Mouse (Mus musculus): ENCODE measurements at regions not wholly inside any gene's neighbourhood (a gene's known extent, or its start where the extent isn't known, plus 50 kb on each side); places are given as distances from the start of the nearest gene placed in this dataset.

- whole genome bisulfite sequencing (ENCODE audit: insufficient replicate concordance): 31% methylated on average over 9 of the region's 9 CpGs
- peaks cover 10% of the 10 kb centered on the region for H3K4me1 ChIP-seq (ENCODE audit: control insufficient read depth, low read depth, low read length)
- H3K27me3 ChIP-seq (ENCODE audit: control insufficient read depth, insufficient read depth, low read depth, low read length): no peaks in the 10 kb centered on the region
- ATAC-seq (ENCODE audit: low read depth): no peak
- no peak overlapping the region for H3K4me3 ChIP-seq (ENCODE audit: low read depth, low read length)
- no peak overlapping the region for H3K9ac ChIP-seq (ENCODE audit: low read depth, low read length)
- H3K9me3 ChIP-seq (replicated peaks; ENCODE audit: control insufficient read depth, low read length): no peaks in the 10 kb centered on the region
- no peak overlapping the region for H3K27ac ChIP-seq (ENCODE audit: low read length)
- H3K36me3 ChIP-seq (ENCODE audit: control insufficient read depth, insufficient read depth): no peaks in the 10 kb centered on the region
- no peak overlapping the region for H3K4me2 ChIP-seq (ENCODE audit: low read depth, low read length)
These were observed 94.5 kb downstream of the Cpn2 start for GRCm38 (mm10) chr16:30172798-30173202.

GRCm38 (mm10) chr16:30173953-30174874 lies 93.1 kb downstream of the Cpn2 start:
- Histone ChIP-seq H3K36me3 (ENCODE audit: control insufficient read depth, insufficient read depth) (no peaks in the 10 kb centered on the region), H3K9ac (ENCODE audit: low read depth, low read length) (no peak overlapping the region), H3K9me3 (replicated peaks; ENCODE audit: control insufficient read depth, low read length) (no peaks in the 10 kb centered on the region), H3K4me2 (ENCODE audit: low read depth, low read length) (no peak overlapping the region), H3K27ac (ENCODE audit: low read length) (no peak overlapping the region), H3K27me3 (ENCODE audit: control insufficient read depth, insufficient read depth, low read depth, low read length) (no peaks in the 10 kb centered on the region), H3K4me3 (ENCODE audit: low read depth, low read length) (no peak overlapping the region), H3K4me1 (ENCODE audit: control insufficient read depth, low read depth, low read length) (peaks cover 13% of the 10 kb centered on the region)
- 41% methylated on average over 8 of the region's 8 CpGs for WGBS (ENCODE audit: insufficient replicate concordance)
- ATAC-seq (ENCODE audit: low read depth): no peak

GRCm38 (mm10) chr16:30176306-30176705 lies 91.0 kb downstream of the Cpn2 start:
- Histone ChIP-seq H3K4me2 (ENCODE audit: low read depth, low read length) (no peak overlapping the region), H3K27me3 (ENCODE audit: control insufficient read depth, insufficient read depth, low read depth, low read length) (no peaks in the 10 kb centered on the region), H3K4me3 (ENCODE audit: low read depth, low read length) (no peak overlapping the region), H3K27ac (ENCODE audit: low read length) (no peak overlapping the region), H3K36me3 (ENCODE audit: control insufficient read depth, insufficient read depth) (no peaks in the 10 kb centered on the region), H3K4me1 (ENCODE audit: control insufficient read depth, low read depth, low read length) (peaks cover 17% of the 10 kb centered on the region), H3K9me3 (replicated peaks; ENCODE audit: control insufficient read depth, low read length) (no peaks in the 10 kb centered on the region), H3K9ac (ENCODE audit: low read depth, low read length) (no peak overlapping the region)
- ATAC-seq (ENCODE audit: low read depth): no peak
- 61% methylated on average over 4 of the region's 5 CpGs for WGBS (ENCODE audit: insufficient replicate concordance)

DNA sequence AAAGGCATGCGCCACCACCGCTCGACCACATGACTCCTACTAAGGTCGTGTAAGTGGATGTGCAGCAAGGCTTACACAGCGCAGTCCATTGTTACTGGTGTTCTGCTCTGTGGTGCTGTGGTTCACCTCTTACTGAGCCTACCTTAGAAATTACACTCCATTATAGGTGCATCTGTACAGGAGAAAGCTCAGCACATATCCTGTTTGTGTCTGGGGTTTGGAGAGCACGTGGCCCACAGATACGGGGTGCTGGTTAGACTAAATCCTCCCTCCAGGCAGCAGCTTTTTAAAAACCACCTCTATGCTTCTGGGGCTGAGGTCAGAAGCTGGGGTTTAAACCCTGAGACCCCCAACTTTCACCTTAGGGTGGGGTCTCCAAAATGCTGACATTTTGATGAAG lies 89.5 kb downstream of the Cpn2 start:
- WGBS (ENCODE audit: insufficient replicate concordance): 68% methylated on average over 7 of the region's 7 CpGs
- no peaks in the 10 kb centered on the region for H3K27me3 ChIP-seq (ENCODE audit: control insufficient read depth, insufficient read depth, low read depth, low read length)
- no peak overlapping the region for H3K4me3 ChIP-seq (ENCODE audit: low read depth, low read length)
- no peaks in the 10 kb centered on the region for H3K36me3 ChIP-seq (ENCODE audit: control insufficient read depth, insufficient read depth)
- H3K27ac ChIP-seq (ENCODE audit: low read length): no peak overlapping the region
- H3K4me1 ChIP-seq (ENCODE audit: control insufficient read depth, low read depth, low read length): peaks cover 17% of the 10 kb centered on the region
- no peak overlapping the region for H3K9ac ChIP-seq (ENCODE audit: low read depth, low read length)
- no peak overlapping the region for H3K4me2 ChIP-seq (ENCODE audit: low read depth, low read length)
- H3K9me3 ChIP-seq (replicated peaks; ENCODE audit: control insufficient read depth, low read length): no peaks in the 10 kb centered on the region
- ATAC-seq (ENCODE audit: low read depth): no peak

DNA sequence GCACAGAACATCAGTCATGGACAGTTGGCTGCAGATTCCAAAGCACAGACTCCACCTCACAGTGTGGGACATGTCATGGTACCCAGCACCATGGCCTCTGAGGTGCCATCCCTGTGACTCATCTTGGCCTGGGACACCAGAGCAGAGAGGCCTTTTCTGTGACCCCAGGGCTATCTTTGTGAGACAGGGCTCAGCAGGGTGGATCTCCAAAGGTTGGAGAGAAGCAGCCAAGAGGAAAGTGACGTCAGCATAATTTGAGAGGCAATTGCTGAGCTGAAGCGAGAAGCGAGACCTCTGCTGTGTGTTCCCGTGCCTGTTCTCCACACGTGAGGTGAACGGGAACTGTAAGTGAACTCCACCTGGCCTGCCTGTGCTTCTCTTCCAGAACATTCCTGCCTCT lies 88.7 kb downstream of the Cpn2 start:
- Histone ChIP-seq H3K9ac (ENCODE audit: low read depth, low read length) (no peak overlapping the region), H3K27me3 (ENCODE audit: control insufficient read depth, insufficient read depth, low read depth, low read length) (no peaks in the 10 kb centered on the region), H3K27ac (ENCODE audit: low read length) (no peak overlapping the region), H3K4me1 (ENCODE audit: control insufficient read depth, low read depth, low read length) (peaks cover 17% of the 10 kb centered on the region), H3K9me3 (replicated peaks; ENCODE audit: control insufficient read depth, low read length) (no peaks in the 10 kb centered on the region), H3K4me3 (ENCODE audit: low read depth, low read length) (no peak overlapping the region), H3K4me2 (ENCODE audit: low read depth, low read length) (no peak overlapping the region), H3K36me3 (ENCODE audit: control insufficient read depth, insufficient read depth) (no peaks in the 10 kb centered on the region)
- ATAC-seq (ENCODE audit: low read depth): no peak
- 21% methylated on average over 6 of the region's 6 CpGs for WGBS (ENCODE audit: insufficient replicate concordance)

DNA sequence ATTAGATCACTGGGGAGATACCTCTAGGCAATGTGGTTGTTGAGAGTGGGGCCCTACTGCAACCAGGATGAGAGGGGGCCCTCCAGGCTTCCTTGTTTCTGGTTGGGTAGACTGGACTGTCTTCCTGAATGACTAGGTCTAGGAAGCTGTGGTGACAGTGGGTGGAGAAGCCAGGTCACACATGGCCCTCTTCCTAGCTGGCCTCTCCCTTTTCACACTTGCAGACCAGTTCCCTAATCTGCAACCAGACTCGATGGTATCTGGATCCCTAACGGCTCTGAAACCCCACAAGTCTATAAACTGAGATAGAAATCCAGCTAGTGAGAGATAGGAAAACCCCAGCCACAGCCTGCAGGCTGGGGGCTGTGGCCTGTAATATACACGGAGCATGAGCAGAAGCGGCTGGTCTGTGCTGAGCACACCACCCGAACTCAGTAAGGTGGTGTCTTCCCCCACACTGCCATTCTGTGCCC lies 87.8 kb downstream of the Cpn2 start:
- Histone ChIP-seq H3K27me3 (ENCODE audit: control insufficient read depth, insufficient read depth, low read depth, low read length) (no peaks in the 10 kb centered on the region), H3K36me3 (ENCODE audit: control insufficient read depth, insufficient read depth) (no peaks in the 10 kb centered on the region), H3K27ac (ENCODE audit: low read length) (no peak overlapping the region), H3K4me1 (ENCODE audit: control insufficient read depth, low read depth, low read length) (peaks cover 9% of the 10 kb centered on the region), H3K9me3 (replicated peaks; ENCODE audit: control insufficient read depth, low read length) (no peaks in the 10 kb centered on the region), H3K9ac (ENCODE audit: low read depth, low read length) (no peak overlapping the region), H3K4me2 (ENCODE audit: low read depth, low read length) (no peak overlapping the region), H3K4me3 (ENCODE audit: low read depth, low read length) (no peak overlapping the region)
- 18% methylated on average over 5 of the region's 5 CpGs for WGBS (ENCODE audit: insufficient replicate concordance)
- ATAC-seq (ENCODE audit: low read depth): no peak

GRCm38 (mm10) chr16:30181116-30181515 lies 86.2 kb downstream of the Cpn2 start:
- H3K4me3 ChIP-seq (ENCODE audit: low read depth, low read length): no peak overlapping the region
- WGBS (ENCODE audit: insufficient replicate concordance): 22% methylated on average over 8 of the region's 8 CpGs
- H3K4me1 ChIP-seq (ENCODE audit: control insufficient read depth, low read depth, low read length): peaks cover 7% of the 10 kb centered on the region
- no peaks in the 10 kb centered on the region for H3K9me3 ChIP-seq (replicated peaks; ENCODE audit: control insufficient read depth, low read length)
- H3K27ac ChIP-seq (ENCODE audit: low read length): no peak overlapping the region
- H3K27me3 ChIP-seq (ENCODE audit: control insufficient read depth, insufficient read depth, low read depth, low read length): no peaks in the 10 kb centered on the region; the same call in 1 of the 2 replicates
- no peak for ATAC-seq (ENCODE audit: low read depth)
- H3K36me3 ChIP-seq (ENCODE audit: control insufficient read depth, insufficient read depth): no peaks in the 10 kb centered on the region
- no peak overlapping the region for H3K9ac ChIP-seq (ENCODE audit: low read depth, low read length)
- H3K4me2 ChIP-seq (ENCODE audit: low read depth, low read length): no peak overlapping the region

DNA sequence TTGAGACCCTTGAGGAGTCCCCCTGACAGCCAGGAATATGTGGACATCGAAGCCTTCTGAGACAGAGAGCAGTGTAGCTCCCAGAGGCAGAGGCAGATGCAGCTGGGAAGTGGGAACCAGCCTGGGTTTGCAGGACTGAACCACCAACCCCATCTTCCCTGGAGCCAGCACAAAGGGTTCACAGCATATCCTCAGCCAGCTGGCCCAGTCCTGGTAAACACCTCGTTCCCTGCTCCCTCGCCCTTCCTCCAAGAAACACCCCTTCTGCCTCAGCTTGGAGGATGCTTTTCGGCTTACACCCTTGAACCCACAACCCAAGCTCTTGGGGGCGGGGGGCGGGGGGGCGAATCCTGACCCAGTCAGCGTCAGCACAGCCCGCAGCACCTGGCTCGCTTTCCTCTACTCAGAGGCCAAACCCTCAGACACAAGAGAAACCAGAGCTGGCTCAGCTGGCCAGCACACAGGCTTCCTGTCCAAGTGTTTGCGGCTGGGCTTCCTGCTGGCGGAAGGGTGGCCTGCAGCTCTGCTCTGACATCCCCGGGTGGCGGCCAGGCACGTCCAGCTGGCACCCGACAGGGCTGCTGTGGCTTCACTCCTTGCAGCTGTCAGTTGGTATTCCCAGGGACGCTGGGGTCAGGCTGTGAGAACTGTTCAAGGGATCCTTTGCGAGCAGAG lies 82.6 kb downstream of the Cpn2 start:
- Histone ChIP-seq H3K4me2 (ENCODE audit: low read depth, low read length) (no peak overlapping the region; the same call in 1 of the 2 replicates), H3K4me3 (ENCODE audit: low read depth, low read length) (no peak overlapping the region), H3K9me3 (replicated peaks; ENCODE audit: control insufficient read depth, low read length) (no peaks in the 10 kb centered on the region), H3K36me3 (ENCODE audit: control insufficient read depth, insufficient read depth) (no peaks in the 10 kb centered on the region), H3K27ac (ENCODE audit: low read length) (0 out of 2 replicates have a peak overlapping the region, but pooled peaks have one; percentile 7), H3K4me1 (ENCODE audit: control insufficient read depth, low read depth, low read length) (peaks cover 16% of the 10 kb centered on the region), H3K27me3 (ENCODE audit: control insufficient read depth, insufficient read depth, low read depth, low read length) (no peaks in the 10 kb centered on the region; the same call in 1 of the 2 replicates), H3K9ac (ENCODE audit: low read depth, low read length) (no peak overlapping the region)
- no peak for ATAC-seq (ENCODE audit: low read depth)
- 23% methylated on average over 18 of the region's 18 CpGs for WGBS (ENCODE audit: insufficient replicate concordance)

DNA sequence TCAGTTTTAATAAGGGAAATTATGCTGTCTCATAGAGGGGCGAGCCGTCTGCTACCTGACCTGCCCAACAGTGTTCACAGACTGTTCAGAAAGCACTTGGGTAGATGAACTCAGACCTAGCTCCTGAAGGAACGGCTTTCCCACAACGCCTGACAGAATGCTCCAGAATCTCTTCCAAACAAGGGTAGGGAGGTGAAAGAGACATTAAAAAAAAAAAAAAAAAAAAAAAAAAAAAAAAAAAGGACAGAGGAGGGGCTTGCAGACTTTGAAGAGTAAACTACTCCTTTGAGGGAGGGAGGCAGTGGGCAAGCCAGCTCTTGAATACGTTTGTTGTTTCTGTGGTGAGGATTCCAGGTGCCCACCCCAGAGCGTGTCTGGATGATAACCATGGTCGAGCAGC lies 81.6 kb downstream of the Cpn2 start:
- 23% methylated on average over 7 of the region's 7 CpGs for WGBS (ENCODE audit: insufficient replicate concordance)
- no peaks in the 10 kb centered on the region for H3K9me3 ChIP-seq (replicated peaks; ENCODE audit: control insufficient read depth, low read length)
- ATAC-seq (ENCODE audit: low read depth): no peak
- H3K27ac ChIP-seq (ENCODE audit: low read length): no peak overlapping the region
- H3K9ac ChIP-seq (ENCODE audit: low read depth, low read length): no peak overlapping the region
- peaks cover 16% of the 10 kb centered on the region for H3K4me1 ChIP-seq (ENCODE audit: control insufficient read depth, low read depth, low read length)
- H3K36me3 ChIP-seq (ENCODE audit: control insufficient read depth, insufficient read depth): no peaks in the 10 kb centered on the region
- no peaks in the 10 kb centered on the region; the same call in 1 of the 2 replicates for H3K27me3 ChIP-seq (ENCODE audit: control insufficient read depth, insufficient read depth, low read depth, low read length)
- no peak overlapping the region for H3K4me2 ChIP-seq (ENCODE audit: low read depth, low read length)
- H3K4me3 ChIP-seq (ENCODE audit: low read depth, low read length): no peak overlapping the region
